Mouse (Mus musculus) mesoderm, embryonic 11.5 days (tissue): Measurements from ENCODE around the gene Spast.

Experiments used
- DNase-seq: peaks from one replicate; pipeline ENCODE4 v3.0.0-alpha.2; 2012; ENCODE audit warnings: low read depth, low spot score

The Spast gene

DNA sequence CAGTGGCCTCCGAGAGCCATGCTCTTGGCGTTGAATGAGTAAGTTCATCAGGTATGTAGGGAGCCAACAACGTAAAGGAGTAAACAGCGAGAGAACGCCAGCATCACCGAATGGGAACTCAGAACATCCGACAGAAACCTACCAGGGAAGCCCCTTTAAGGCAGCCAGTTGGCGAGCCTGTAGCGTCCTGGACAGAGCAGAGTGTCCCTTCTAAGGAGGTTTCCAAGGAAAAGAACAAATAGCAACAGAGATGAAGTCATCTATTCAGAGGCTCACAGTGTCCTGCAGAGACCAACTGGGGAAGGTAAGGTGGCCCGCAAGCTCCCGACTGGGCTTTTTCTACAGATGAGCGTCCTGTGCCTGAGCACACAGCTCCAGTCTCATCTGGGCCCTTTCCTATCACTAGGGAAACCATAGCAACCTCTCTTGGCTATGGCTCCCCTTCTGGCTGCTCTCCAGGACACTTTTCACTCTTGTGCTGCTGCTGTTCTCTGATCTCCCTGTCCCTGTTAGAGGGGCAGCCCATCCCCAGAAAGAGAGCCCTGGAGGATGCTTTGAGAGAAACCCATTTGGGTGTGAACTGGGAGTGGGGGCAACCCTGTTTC, 85.7 kb downstream of the Spast start:
- no peak for DNase-seq

DNA sequence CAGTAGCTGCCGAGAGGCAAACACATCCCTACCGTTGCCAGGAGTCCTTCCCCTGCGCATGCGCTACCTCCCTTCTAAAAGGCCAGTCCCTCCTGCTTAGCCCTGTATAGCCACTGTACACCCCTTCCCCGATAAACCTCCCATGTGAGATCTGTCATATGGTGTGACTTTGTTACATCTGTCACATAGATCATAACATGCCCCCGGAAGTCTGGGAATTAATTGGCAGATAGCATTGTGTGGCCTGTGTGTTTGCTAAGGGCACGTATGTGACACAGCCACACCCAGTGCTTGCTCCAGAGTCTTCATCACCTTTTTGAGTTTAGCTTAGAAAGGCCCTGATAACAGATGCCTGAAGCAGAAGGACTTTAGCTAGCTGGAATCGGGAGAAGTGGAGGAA, 91.3 kb downstream of the Spast start:
- no peak for DNase-seq

DNA sequence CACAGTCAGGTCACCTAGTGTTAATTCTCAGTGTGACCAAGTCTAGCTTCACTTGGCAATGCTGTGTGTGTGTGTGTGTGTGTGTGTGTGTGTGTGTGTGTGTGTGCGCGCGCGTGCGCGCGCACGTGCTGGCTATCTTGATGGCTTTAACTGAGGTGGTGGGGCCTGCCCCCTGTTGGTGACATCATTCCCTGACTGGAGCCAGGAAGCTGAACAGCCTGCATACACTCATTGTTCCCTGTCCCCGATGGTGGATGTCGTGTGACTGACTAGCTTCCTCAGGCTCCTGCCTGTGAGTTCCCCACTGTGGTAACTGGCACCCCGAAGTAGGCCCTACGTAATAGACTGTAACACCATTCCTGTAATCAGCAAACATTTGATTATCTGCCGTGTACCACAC, 92.7 kb downstream of the Spast start:
- peak; percentile 6 for DNase-seq

DNA sequence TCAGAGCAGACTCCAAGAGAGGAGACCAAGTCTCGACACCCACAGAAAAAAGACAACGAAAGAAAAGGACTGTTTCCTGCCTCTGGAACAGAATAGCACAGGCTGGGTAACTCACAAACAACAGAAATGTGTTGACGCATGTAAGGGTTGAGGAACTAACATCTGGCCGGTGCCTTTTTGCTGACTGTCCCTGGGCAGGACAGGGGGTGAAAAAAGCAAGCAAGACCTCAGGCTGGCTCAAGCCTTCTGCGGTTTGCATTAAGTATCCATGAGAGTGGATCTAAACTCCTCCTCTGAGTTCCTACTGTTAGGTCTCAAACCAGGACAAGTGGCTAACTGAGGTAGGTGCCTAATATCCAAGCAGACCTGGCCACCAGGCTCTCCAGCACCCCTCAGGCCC, 93.8 kb downstream of the Spast start:
- no peak for DNase-seq

DNA sequence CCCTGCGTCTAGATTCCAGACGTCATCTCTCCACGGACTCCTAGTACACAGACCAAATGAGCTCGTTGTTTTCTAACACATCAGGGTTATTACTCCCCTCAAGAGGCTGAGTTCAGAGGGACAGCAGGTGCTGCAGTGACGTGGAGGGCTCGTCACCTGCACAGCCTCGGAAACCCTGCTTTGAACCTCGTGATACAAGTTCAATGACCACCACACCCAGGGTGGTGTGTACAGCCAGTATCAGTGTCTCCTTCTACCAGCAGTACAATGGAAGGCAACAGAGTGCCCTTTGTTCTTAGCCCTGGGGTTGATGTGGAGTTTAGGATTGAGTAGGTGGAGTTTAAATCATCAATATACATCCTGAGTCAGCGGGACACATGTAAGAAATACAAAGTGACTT, 99.0 kb downstream of the Spast start:
- DNase-seq = no peak

DNA sequence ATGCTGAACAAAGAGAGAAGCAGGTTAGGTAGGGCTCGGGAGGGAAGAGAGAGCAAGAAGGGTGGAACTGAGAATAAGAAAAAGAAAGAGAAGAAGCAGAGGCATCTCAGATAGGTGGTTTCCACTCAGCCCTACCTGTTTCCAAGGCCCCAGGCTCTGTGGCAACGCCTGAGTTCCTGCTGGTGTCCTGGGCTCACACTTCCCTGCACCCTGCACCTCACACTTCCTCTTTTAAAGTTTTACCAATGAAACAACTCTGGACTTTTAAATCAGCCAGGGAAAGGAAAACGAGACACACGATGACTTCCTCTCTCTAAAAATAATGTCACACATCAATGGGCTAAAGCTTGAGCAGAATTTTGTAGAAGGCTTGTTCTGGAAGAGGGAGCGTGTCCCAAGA, 101.7 kb downstream of the Spast start:
- DNase-seq = no peak
